Mouse (Mus musculus) stomach, embryonic 14.5 days (tissue): ENCODE measurements around the gene Ly75. TPM values are rescaled to one million over a fixed set of nuclear protein-coding genes. Genes with fewer than 3 reads are reported as not detected.

Source experiments
- ATAC-seq: fragments of 200-750 bp; cut with Nextera tagmentation; 2 replicates; pipeline ENCODE4 v1.8.0; 2017; ENCODE audit warnings: low read depth, moderate TSS enrichment; ENCODE audit not compliant: insufficient number of reproducible peaks, insufficient read depth, low FRiP score
- H3K27ac ChIP-seq: fragments of 300-500 bp; sonication (generic); 2 replicates; pipeline ENCODE4 v1.5.1; 2014; ENCODE audit warnings: mild to moderate bottlenecking, low read length, moderate library complexity, mixed read lengths
- H3K27me3 ChIP-seq: fragments of 300-500 bp; sonication (generic); 2 replicates; pipeline ENCODE4 v1.6.1; 2014; ENCODE audit warnings: low read length, control low read depth, mixed read lengths; ENCODE audit not compliant: control insufficient read depth, insufficient read depth
- H3K36me3 ChIP-seq: fragments of 300-500 bp; sonication (generic); 2 replicates; pipeline ENCODE4 v1.6.1; 2014; ENCODE audit warnings: mild to moderate bottlenecking, control low read depth, low read length, moderate library complexity, mixed read lengths; ENCODE audit not compliant: control insufficient read depth, insufficient read depth
- H3K4me1 ChIP-seq: fragments of 300-500 bp; sonication (generic); 2 replicates; pipeline ENCODE4 v1.6.1; 2014; ENCODE audit warnings: low read length, control low read depth, mixed read lengths; ENCODE audit not compliant: control insufficient read depth, insufficient read depth
- H3K4me2 ChIP-seq: fragments of 300-500 bp; sonication (generic); replicated peaks from 2 replicates; pipeline ENCODE4 v1.6.1; 2014; ENCODE audit warnings: low read depth, low read length, control low read depth
- H3K4me3 ChIP-seq: fragments of 300-500 bp; sonication (generic); 2 replicates; pipeline ENCODE4 v1.5.1; 2014; ENCODE audit warnings: low read depth, low read length, control low read depth
- H3K9ac ChIP-seq: fragments of 300-500 bp; sonication (generic); replicated peaks from 2 replicates; pipeline ENCODE4 v1.6.1; 2014; ENCODE audit warnings: low read depth, mild to moderate bottlenecking, control low read depth, low read length, moderate library complexity, mixed read lengths
- H3K9me3 ChIP-seq: fragments of 300-500 bp; sonication (generic); 2 replicates; pipeline ENCODE4 v1.6.1; 2016; ENCODE audit warnings: low read depth, low read length, control low read depth; ENCODE audit not compliant: control insufficient read depth
- WGBS: fragments of 180-500 bp; shearing (Covaris S2); extraction: QIAGEN DNeasy Blood & Tissue Kit; methylation state at CpG from one replicate; pipeline ENCODE4 v1.1.7; 2014; 5-methylcytosine and 5-hydroxymethylcytosine counted together
- polyA plus RNA-seq: library from polyadenylated mRNA; unstranded; fragments of >200 nt; fragmentation: Nextera tagmentation; extraction: Ambion mirVana; gene quantifications from 2 replicates; pipeline ENCODE4 v1.2.1, GENCODE M21; 2014

Ly75 gene
- polyA plus RNA-seq, 1 experiment from 2014 or later: 1.5 TPM

- no peaks in the 10 kb centered on the region for H3K4me1 ChIP-seq
- no peaks in the 10 kb centered on the region for H3K36me3 ChIP-seq
These were observed 1.1 kb upstream of the Ly75 start for GRCm38 (mm10) chr2:60384083-60384762.

GRCm38 (mm10) chr2:60382346-60382745 lies 757 bp downstream of the Ly75 start:
- Histone ChIP-seq H3K4me1 (no peaks in the 10 kb centered on the region), H3K9ac (no peak overlapping the region), H3K4me3 (no peak overlapping the region; the same call in 1 of the 2 replicates), H3K36me3 (no peaks in the 10 kb centered on the region), H3K27me3 (no peaks in the 10 kb centered on the region), H3K4me2 (peak overlapping the region; percentile 88), H3K9me3 (no peaks in the 10 kb centered on the region), H3K27ac (no peak overlapping the region)
- 71% methylated on average over 3 of the region's 3 CpGs for WGBS
- ATAC-seq: no peak

More at GRCm38 (mm10) chr2:60384083-60384762, 1.1 kb upstream of the Ly75 start:
- 46% methylated on average over 7 of the region's 7 CpGs for WGBS
- H3K9me3 ChIP-seq: no peaks in the 10 kb centered on the region
- no peak overlapping the region for H3K27ac ChIP-seq
- H3K4me3 ChIP-seq: no peak overlapping the region
- H3K9ac ChIP-seq: no peak overlapping the region
- no peaks in the 10 kb centered on the region for H3K27me3 ChIP-seq
- ATAC-seq: no peak
- H3K4me2 ChIP-seq: no peak overlapping the region

- no peak overlapping the region for H3K4me3 ChIP-seq
- H3K36me3 ChIP-seq: no peaks in the 10 kb centered on the region
- H3K9me3 ChIP-seq: no peaks in the 10 kb centered on the region
- no peak overlapping the region for H3K27ac ChIP-seq
- no peaks in the 10 kb centered on the region for H3K27me3 ChIP-seq
- H3K9ac ChIP-seq: no peak overlapping the region
- no peak overlapping the region for H3K4me2 ChIP-seq
- no peak for ATAC-seq
- H3K4me1 ChIP-seq: no peaks in the 10 kb centered on the region
- 90% methylated on average over 5 of the region's 5 CpGs for WGBS
These were observed 5.8 kb downstream of the Ly75 start for GRCm38 (mm10) chr2:60377260-60377659.

GRCm38 (mm10) chr2:60375608-60376107 lies 7.4 kb downstream of the Ly75 start:
- Histone ChIP-seq H3K27me3 (no peaks in the 10 kb centered on the region), H3K4me2 (no peak overlapping the region), H3K9me3 (no peaks in the 10 kb centered on the region), H3K4me3 (no peak overlapping the region), H3K4me1 (no peaks in the 10 kb centered on the region), H3K36me3 (no peaks in the 10 kb centered on the region), H3K9ac (no peak overlapping the region), H3K27ac (no peak overlapping the region)
- 94% methylated on average over 15 of the region's 15 CpGs for WGBS
- no peak for ATAC-seq

GRCm38 (mm10) chr2:60375126-60375525 lies 8.0 kb downstream of the Ly75 start:
- H3K9me3 ChIP-seq: no peaks in the 10 kb centered on the region
- ATAC-seq: no peak
- H3K27me3 ChIP-seq: no peaks in the 10 kb centered on the region
- H3K9ac ChIP-seq: no peak overlapping the region
- H3K4me2 ChIP-seq: no peak overlapping the region
- no peaks in the 10 kb centered on the region for H3K36me3 ChIP-seq
- no peak overlapping the region for H3K27ac ChIP-seq
- H3K4me1 ChIP-seq: no peaks in the 10 kb centered on the region
- WGBS: 88% methylated on average over 8 of the region's 8 CpGs
- no peak overlapping the region for H3K4me3 ChIP-seq

- H3K27me3 ChIP-seq: no peaks in the 10 kb centered on the region
- H3K4me3 ChIP-seq: no peak overlapping the region
- no peak for ATAC-seq
- H3K36me3 ChIP-seq: no peaks in the 10 kb centered on the region
- 94% methylated on average over 5 of the region's 5 CpGs for WGBS
- no peaks in the 10 kb centered on the region for H3K4me1 ChIP-seq
- H3K9ac ChIP-seq: no peak overlapping the region
- H3K4me2 ChIP-seq: no peak overlapping the region
- no peak overlapping the region for H3K27ac ChIP-seq
- no peaks in the 10 kb centered on the region for H3K9me3 ChIP-seq
These were observed 12.9 kb downstream of the Ly75 start for GRCm38 (mm10) chr2:60370188-60370587.

GRCm38 (mm10) chr2:60369454-60369853 lies 13.6 kb downstream of the Ly75 start:
- 88% methylated on average over 4 of the region's 4 CpGs for WGBS
- ATAC-seq: no peak
- no peaks in the 10 kb centered on the region for H3K27me3 ChIP-seq
- no peak overlapping the region for H3K27ac ChIP-seq
- no peak overlapping the region for H3K4me3 ChIP-seq
- no peaks in the 10 kb centered on the region for H3K9me3 ChIP-seq
- H3K4me1 ChIP-seq: no peaks in the 10 kb centered on the region
- H3K36me3 ChIP-seq: no peaks in the 10 kb centered on the region
- H3K4me2 ChIP-seq: no peak overlapping the region
- H3K9ac ChIP-seq: no peak overlapping the region

- H3K9me3 ChIP-seq: no peaks in the 10 kb centered on the region
- no peaks in the 10 kb centered on the region for H3K27me3 ChIP-seq
- H3K36me3 ChIP-seq: no peaks in the 10 kb centered on the region
- H3K4me1 ChIP-seq: no peaks in the 10 kb centered on the region
- H3K27ac ChIP-seq: no peak overlapping the region
- no peak overlapping the region for H3K4me3 ChIP-seq
- no peak for ATAC-seq
- H3K9ac ChIP-seq: no peak overlapping the region
- no peak overlapping the region for H3K4me2 ChIP-seq
- 81% methylated on average over 7 of the region's 7 CpGs for WGBS
These were observed 15.2 kb downstream of the Ly75 start for GRCm38 (mm10) chr2:60367871-60368270.

GRCm38 (mm10) chr2:60367204-60367603 lies 15.9 kb downstream of the Ly75 start:
- Histone ChIP-seq H3K4me3 (no peak overlapping the region), H3K27me3 (no peaks in the 10 kb centered on the region), H3K4me2 (no peak overlapping the region), H3K36me3 (no peaks in the 10 kb centered on the region), H3K9me3 (no peaks in the 10 kb centered on the region), H3K9ac (no peak overlapping the region), H3K27ac (no peak overlapping the region), H3K4me1 (no peaks in the 10 kb centered on the region)
- 94% methylated on average over 2 of the region's 2 CpGs for WGBS
- ATAC-seq: no peak
